Mouse (Mus musculus) kidney, postnatal 10 days (tissue): Measurements from ENCODE around the gene Gm7714.
"Not testable (repeated sequence)": the region's sequence is repeated elsewhere in the genome, so short reads cannot be mapped to it uniquely, and the experiment has no call there.

Experiments
- DNase-seq: peaks from one replicate; pipeline ENCODE4 v3.0.0; 2021; ENCODE audit warnings: mixed read lengths

The Gm7714 gene

DNA sequence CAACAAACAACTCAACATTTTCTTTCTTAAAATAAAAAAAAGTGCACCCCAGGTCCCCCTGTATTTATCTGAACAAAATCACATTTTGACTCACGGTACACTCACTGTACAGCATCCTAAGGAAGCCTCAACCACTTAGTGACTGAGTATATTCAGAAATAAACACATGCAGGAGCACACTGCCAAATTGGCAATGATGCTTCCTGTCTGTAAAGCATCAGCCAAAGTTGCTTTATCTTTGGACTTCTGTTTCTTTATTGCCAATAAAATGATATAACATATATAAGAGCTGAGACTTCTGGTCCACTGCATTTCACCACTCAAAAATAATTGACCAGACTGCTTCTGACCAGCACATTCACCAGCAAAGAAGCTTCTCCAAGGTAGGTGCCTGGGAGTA lies at the start of gene Gm7714:
Gene Gm7714 (plus strand): TSS at position 301 of the 400 bp plus-strand sequence.
- DNase-seq, result no peak

DNA sequence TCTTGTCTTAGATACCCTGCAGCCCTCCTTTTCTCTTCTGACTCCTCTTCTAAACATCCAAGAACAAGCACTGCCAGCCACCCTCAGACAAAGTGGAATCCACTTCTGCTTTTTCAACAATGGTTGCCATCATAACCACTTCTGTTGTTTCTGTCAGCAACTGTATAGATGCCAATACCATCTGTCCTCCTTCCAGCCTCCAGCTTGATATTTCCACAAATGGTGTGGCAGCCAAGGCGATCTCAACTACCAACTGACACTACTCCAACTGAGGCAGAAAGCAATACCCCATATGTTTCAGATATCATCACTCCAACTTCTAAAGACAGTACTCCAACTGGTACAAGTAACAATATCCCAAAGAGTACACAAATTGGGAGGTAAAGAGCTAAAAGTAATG lies 12.2 kb upstream of the Gm7714 start:
- DNase-seq, result no peak

DNA sequence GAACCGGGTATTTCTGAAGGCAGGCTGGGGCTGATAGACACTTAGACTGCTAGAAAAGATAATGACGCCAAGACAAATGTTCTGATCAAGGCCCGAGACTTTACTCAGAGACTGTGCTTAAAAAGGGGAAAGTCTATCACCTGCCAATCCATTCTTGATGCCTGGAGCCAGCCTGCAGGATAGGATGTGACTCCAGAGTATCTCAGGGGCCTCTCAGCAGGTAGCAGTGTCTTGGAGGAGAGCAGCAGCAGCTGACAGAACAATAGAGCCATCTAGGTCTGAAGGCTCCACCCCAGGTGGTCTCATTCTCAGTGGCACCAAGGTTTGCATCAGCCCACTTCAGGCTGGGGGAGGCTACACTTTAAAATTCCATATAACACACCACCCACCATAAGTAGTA lies 42.6 kb downstream of the Gm7714 start:
- DNase-seq, result not testable (repeated sequence)

DNA sequence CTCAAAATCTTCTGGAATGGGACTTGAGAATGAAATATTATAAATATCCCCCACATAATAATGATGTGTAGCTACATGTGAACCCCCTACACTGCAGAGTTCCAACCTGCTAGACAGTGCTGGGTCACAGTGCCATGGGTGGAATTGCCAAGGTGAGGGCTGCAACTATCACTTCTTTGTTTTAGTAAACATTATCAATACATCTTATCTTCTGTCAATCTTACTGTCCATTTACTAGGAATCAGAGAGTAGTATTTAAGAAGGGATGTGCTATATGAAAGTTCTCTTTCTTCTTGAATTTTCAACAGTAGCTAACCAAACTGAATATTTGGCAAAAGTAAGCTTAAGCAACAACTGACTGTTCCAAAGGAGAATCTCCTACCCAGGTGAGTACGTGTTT lies 48.3 kb downstream of the Gm7714 start, which contains the start of gene Prol1:
Gene Prol1 (plus strand): TSS at position 301 of the 400 bp plus-strand sequence.
- DNase-seq, result no peak
